Mouse (Mus musculus) ES-Bruce4 (cell line): ENCODE measurements at regions not wholly inside any gene's neighbourhood (a gene's known extent, or its start where the extent isn't known, plus 50 kb on each side); places are given as distances from the start of the nearest gene placed in this dataset.

Source experiments
- EP300 ChIP-seq: IDR thresholded peaks from 2 replicates; pipeline ENCODE4 v1.6.1; 2011; ENCODE audit warnings: low read depth, low read length; ENCODE audit not compliant: insufficient read depth
- POLR2A ChIP-seq: IDR thresholded peaks from one replicate; pipeline ENCODE4 v1.8.1; 2011; ENCODE audit warnings: low read length; ENCODE audit not compliant: insufficient read depth

GRCm38 (mm10) chr4:153546709-153547108 is 64.1 kb upstream of the Ajap1 start:
- TF ChIP-seq POLR2A (no peak), EP300 (no peak)
